Mouse (Mus musculus): ENCODE measurements around the gene March1.

- TF ChIP-seq POLR2A (IDR thresholded peaks at IDR 0.05; ENCODE audit: low read depth, low read length) (no peak; the same call in none of the 2 replicates), CTCF (IDR thresholded peaks at IDR 0.05; ENCODE audit: borderline replicate concordance, insufficient read depth, low read length) (no peak)
Measured at GRCm38 (mm10) chr8:66486084-66486763, 868.5 kb downstream of the March1 start, which contains the start of gene Tma16.

Measured in embryonic fibroblast, embryonic 13.5 days (primary cell).